Mouse (Mus musculus) erythroblast, embryonic 14.5 days (primary cell): ENCODE data around the gene Eif2a. TPM values are rescaled to one million over a fixed set of nuclear protein-coding genes. Genes with fewer than 3 reads are reported as not detected.

Experiments used
- H3K27me3 ChIP-seq: 2 replicates; pipeline ENCODE4 v1.6.1; 2012; ENCODE audit warnings: inconsistent platforms; ENCODE audit not compliant: control insufficient read depth
- H3K36me3 ChIP-seq: 2 replicates; pipeline ENCODE4 v1.6.1; 2012; ENCODE audit warnings: mild to moderate bottlenecking, inconsistent platforms; ENCODE audit not compliant: control insufficient read depth
- H3K4me1 ChIP-seq: 2 replicates; pipeline ENCODE4 v1.6.1; 2012; ENCODE audit warnings: inconsistent platforms; ENCODE audit not compliant: control insufficient read depth
- H3K4me3 ChIP-seq: replicated peaks from 2 replicates; pipeline ENCODE3; 2012; ENCODE audit warnings: moderate library complexity, mild to moderate bottlenecking, inconsistent platforms
- H3K9me3 ChIP-seq: 2 replicates; pipeline ENCODE4 v1.6.1; 2012; ENCODE audit warnings: low read length, inconsistent platforms, mixed read lengths; ENCODE audit not compliant: control insufficient read depth
- GATA1 ChIP-seq: IDR thresholded peaks from 2 replicates; pipeline ENCODE4 v1.6.1; 2012; ENCODE audit warnings: low read length, inconsistent platforms, mixed read lengths
- TAL1 ChIP-seq: IDR thresholded peaks from 3 replicates; pipeline ENCODE4 v1.6.1; 2012; ENCODE audit warnings: low read length, inconsistent platforms, mixed read lengths
- polyA plus RNA-seq: library from polyadenylated mRNA; stranded (reverse); fragments of >175 nt; gene quantifications from 2 replicates; pipeline ENCODE4 v1.2.3, GENCODE M21; 2012

The Eif2a gene
- polyA plus RNA-seq, 1 experiment = 0.61 TPM

GRCm38 (mm10) chr3:58504676-58505075 is 20.9 kb upstream of the Eif2a start:
- H3K36me3 ChIP-seq = no peaks in the 10 kb centered on the region
- TF ChIP-seq GATA1 (no peak), TAL1 (no peak)
- no peak overlapping the region for H3K4me3 ChIP-seq
- no peaks in the 10 kb centered on the region for H3K27me3 ChIP-seq
- H3K4me1 ChIP-seq = peaks cover 2% of the 10 kb centered on the region
- H3K9me3 ChIP-seq = no peaks in the 10 kb centered on the region

GRCm38 (mm10) chr3:58508020-58508750 is 17.4 kb upstream of the Eif2a start:
- H3K4me1 ChIP-seq = peaks cover 2% of the 10 kb centered on the region
- no peak for TF ChIP-seq TAL1
- no peak for TF ChIP-seq GATA1
- H3K4me3 ChIP-seq = no peak overlapping the region
- no peaks in the 10 kb centered on the region for H3K9me3 ChIP-seq
- no peaks in the 10 kb centered on the region for H3K36me3 ChIP-seq
- no peaks in the 10 kb centered on the region for H3K27me3 ChIP-seq

GRCm38 (mm10) chr3:58511581-58511980 is 14.0 kb upstream of the Eif2a start:
- no peaks in the 10 kb centered on the region for H3K4me1 ChIP-seq
- H3K36me3 ChIP-seq = no peaks in the 10 kb centered on the region
- TF ChIP-seq GATA1 (no peak), TAL1 (no peak)
- H3K4me3 ChIP-seq = no peak overlapping the region
- no peaks in the 10 kb centered on the region for H3K27me3 ChIP-seq
- no peaks in the 10 kb centered on the region for H3K9me3 ChIP-seq

- no peaks in the 10 kb centered on the region for H3K4me1 ChIP-seq
- H3K4me3 ChIP-seq = no peak overlapping the region
- TF ChIP-seq GATA1 (no peak), TAL1 (no peak)
- H3K36me3 ChIP-seq = no peaks in the 10 kb centered on the region
- H3K9me3 ChIP-seq = no peaks in the 10 kb centered on the region
- H3K27me3 ChIP-seq = no peaks in the 10 kb centered on the region
Measured at GRCm38 (mm10) chr3:58512740-58513139, 12.9 kb upstream of the Eif2a start.

- no peaks in the 10 kb centered on the region for H3K4me1 ChIP-seq
- H3K9me3 ChIP-seq = no peaks in the 10 kb centered on the region
- no peaks in the 10 kb centered on the region for H3K27me3 ChIP-seq
Measured at GRCm38 (mm10) chr3:58513483-58513882, 12.1 kb upstream of the Eif2a start.

GRCm38 (mm10) chr3:58515947-58516601 is 9.5 kb upstream of the Eif2a start:
- TF ChIP-seq TAL1 = no peak
- no peak for TF ChIP-seq GATA1
- Histone ChIP-seq H3K9me3 (no peaks in the 10 kb centered on the region), H3K4me3 (no peak overlapping the region), H3K36me3 (peaks cover 9% of the 10 kb centered on the region), H3K27me3 (no peaks in the 10 kb centered on the region), H3K4me1 (no peaks in the 10 kb centered on the region; the same call in 1 of the 2 replicates)

More at GRCm38 (mm10) chr3:58513483-58513882, 12.1 kb upstream of the Eif2a start:
- Histone ChIP-seq H3K4me3 (no peak overlapping the region), H3K36me3 (no peaks in the 10 kb centered on the region)
- TF ChIP-seq GATA1 = no peak
- no peak for TF ChIP-seq TAL1

- H3K27me3 ChIP-seq = no peaks in the 10 kb centered on the region
- TF ChIP-seq GATA1 (no peak), TAL1 (no peak)
- H3K4me3 ChIP-seq = no peak overlapping the region
- no peaks in the 10 kb centered on the region for H3K9me3 ChIP-seq
- H3K36me3 ChIP-seq = peaks cover 15% of the 10 kb centered on the region
- H3K4me1 ChIP-seq = no peaks in the 10 kb centered on the region; the same call in 1 of the 2 replicates
Measured at GRCm38 (mm10) chr3:58516602-58516976, 9.0 kb upstream of the Eif2a start.

GRCm38 (mm10) chr3:58517258-58517657 is 8.4 kb upstream of the Eif2a start:
- no peaks in the 10 kb centered on the region for H3K9me3 ChIP-seq
- no peak overlapping the region for H3K4me3 ChIP-seq
- TF ChIP-seq TAL1 (no peak), GATA1 (no peak)
- no peaks in the 10 kb centered on the region for H3K27me3 ChIP-seq
- peaks cover 18% of the 10 kb centered on the region for H3K36me3 ChIP-seq
- peaks cover under 1% of the 10 kb centered on the region; the same call in 1 of the 2 replicates for H3K4me1 ChIP-seq

GRCm38 (mm10) chr3:58517800-58518199 is 7.8 kb upstream of the Eif2a start:
- Histone ChIP-seq H3K9me3 (no peaks in the 10 kb centered on the region), H3K4me1 (peaks cover 2% of the 10 kb centered on the region; the same call in 1 of the 2 replicates), H3K36me3 (peaks cover 23% of the 10 kb centered on the region), H3K4me3 (no peak overlapping the region), H3K27me3 (no peaks in the 10 kb centered on the region)
- TF ChIP-seq GATA1 (no peak), TAL1 (no peak)
